Mouse (Mus musculus) embryonic stem cell, embryonic (primary cell): ENCODE results near the gene Brca1.

Source experiments
- CTCF ChIA-PET, 4 experiments: fragments of 300-600 bp in 2 of 4; fragments of 350-600 bp in 2 of 4; sonication (Branson Sonifier 250); formaldehyde crosslinking; loops; one replicate each; lab custom pipeline; 2022; ENCODE audit warnings: inconsistent platforms in 2 of 4; lab: Charles Lee
- POLR2A ChIA-PET, 4 experiments: fragments of 300-600 bp in 2 of 4; fragments of 350-600 bp in 2 of 4; sonication (Branson Sonifier 250); formaldehyde crosslinking; loops; one replicate each; lab custom pipeline; 2022; ENCODE audit warnings: antibody characterized with exemption in 4 of 4, inconsistent platforms in 1 of 4; lab: Charles Lee

Brca1 gene

DNA sequence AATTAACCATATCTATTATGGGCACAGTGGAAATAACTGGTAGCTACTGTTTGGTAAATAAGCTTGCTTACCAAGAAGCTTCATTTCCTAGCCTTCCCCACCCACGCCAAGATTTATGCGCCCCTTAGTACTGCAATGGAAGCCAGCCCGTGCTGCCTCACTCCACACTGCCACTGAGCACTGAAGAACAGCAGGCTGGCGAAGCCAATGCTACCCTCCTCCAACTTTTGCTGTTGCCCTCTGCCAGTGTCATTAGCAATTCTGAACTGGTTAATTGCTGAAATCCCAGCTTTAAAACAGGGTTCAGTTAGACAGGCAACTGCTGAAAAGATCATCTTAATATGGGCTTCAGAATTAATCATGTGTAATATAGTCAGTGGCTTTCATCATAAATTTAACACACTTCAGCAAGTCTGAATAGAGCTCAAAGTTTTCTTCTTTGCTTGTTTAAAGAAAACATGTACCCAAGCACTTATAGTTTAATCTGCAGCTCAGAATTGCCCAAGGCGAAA, 45.4 kb downstream of the Brca1 start:
- POLR2A ChIA-PET: interaction anchor here in 3 of 4 experiments (0.6 to 8.7 kb wide), 36 partner anchors 9 to 77 kb away, joined by 3 to 78 read pairs (median 6); partner anchors contain the start of genes Nbr1 (in 2 of the 3), Rpl27 (in 2 of the 3), Rnd2 (in 1 of the 3) and Tmem106a (in 1 of the 3)
- CTCF ChIA-PET: interaction anchor here in 2 of 4 experiments (1.3 to 1.6 kb wide), 2 partner anchors 39 to 56 kb away, joined by 4 to 5 read pairs; no protein-coding TSS in a partner anchor

DNA sequence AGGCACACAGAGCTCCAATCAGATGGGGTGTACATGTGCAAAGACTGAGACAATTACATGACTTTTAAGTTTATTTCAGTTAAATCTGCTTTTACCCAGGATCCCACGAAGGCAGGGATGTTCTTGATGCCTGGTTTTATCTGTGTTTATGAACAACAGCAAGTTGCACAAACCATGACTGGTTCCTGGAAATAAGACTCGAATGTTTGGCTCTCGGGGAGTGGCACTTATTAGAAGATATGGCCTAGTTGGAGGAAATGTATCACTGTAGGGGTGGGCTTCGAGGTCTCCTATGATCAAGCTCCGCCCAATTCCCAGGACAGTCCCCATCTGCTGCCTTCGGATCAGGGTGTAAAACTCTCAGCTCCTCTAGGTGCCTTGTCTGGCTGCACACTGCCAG, 65.6 kb downstream of the Brca1 start:
- CTCF ChIA-PET: interaction anchor here in 2 of 4 experiments (1.4 to 1.5 kb wide), 2 partner anchors 19 to 88 kb away, joined by 3 to 7 read pairs; no protein-coding TSS in a partner anchor
- POLR2A ChIA-PET: interaction anchor here (0.6 to 7.4 kb wide), 24 partner anchors 8 to 535 kb away, joined by 3 to 78 read pairs (median 6); partner anchors contain the start of genes Brca1 (in 2 of the 4), Nbr1 (in 2 of the 4), Rpl27 (in 2 of the 4) and Tmem106a (in 1 of the 4)

DNA sequence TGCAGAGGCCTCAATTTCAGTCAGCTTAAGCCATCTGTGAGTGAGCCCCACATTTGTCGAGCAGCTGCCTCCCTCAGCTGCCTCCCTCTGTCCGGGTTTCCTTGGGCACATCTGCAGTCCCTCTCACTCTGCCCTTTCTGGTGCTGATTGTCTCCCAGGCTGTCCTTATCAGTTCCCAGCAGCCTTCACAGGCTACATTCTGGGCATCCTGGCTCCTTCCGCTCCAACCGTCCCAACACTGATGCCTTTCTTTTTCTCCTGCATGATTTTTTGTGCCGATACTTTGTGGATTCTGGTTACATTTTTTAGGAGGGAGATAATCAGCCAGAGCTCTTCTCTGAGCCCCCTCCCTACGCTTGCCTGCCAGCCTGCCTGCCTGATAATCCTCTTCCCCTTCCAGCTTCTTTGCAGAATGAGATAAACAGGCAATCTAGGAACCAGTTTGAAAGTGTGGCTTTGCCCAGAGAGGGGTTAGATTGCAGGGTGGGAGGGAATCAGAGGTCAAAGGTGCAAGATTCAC, 66.2 kb downstream of the Brca1 start:
- ChIA-PET POLR2A (interaction anchor here (0.6 to 7.4 kb wide), 30 partner anchors 11 to 254 kb away, joined by 3 to 78 read pairs (median 5); partner anchors contain the start of genes Brca1 (in 2 of the 4), Nbr1 (in 2 of the 4), Rpl27 (in 2 of the 4) and Tmem106a (in 1 of the 4)), CTCF (interaction anchor here in 2 of 4 experiments (1.4 to 2.6 kb wide), 3 partner anchors 18 to 89 kb away, joined by 3 to 11 read pairs (median 7); no protein-coding TSS in a partner anchor)

- CTCF ChIA-PET: interaction anchor here in 3 of 4 experiments (0.7 to 2.6 kb wide), 5 partner anchors 17 to 91 kb away, joined by 4 to 11 read pairs (median 7); no protein-coding TSS in a partner anchor
- POLR2A ChIA-PET: interaction anchor here (0.6 to 7.4 kb wide), 30 partner anchors 9 to 314 kb away, joined by 3 to 78 read pairs (median 6); partner anchors contain the start of genes Brca1 (in 2 of the 4), Nbr1 (in 2 of the 4), Rpl27 (in 2 of the 4) and Cntnap1 (in 1 of the 4)
These were observed 66.9 kb downstream of the Brca1 start for GRCm38 (mm10) chr11:101484814-101485213.

DNA sequence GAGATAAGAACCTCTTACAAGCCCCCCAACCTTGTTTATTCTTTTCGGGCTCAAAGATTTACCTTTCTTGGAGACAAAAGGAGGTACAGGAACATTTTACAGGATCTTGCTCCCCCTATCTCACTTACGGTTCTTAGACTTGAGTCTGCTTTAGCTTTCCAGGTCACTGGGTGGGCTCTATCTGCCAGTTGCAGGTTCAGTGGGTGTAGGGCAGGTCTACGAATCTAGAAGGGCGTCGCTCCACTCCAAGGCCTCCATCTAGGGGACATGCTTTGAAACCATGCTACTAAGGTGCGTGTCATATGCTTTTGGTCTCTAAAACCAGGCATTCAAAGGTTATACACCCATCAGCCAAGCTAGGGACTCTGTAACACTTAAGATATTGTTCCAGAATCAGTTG, 67.5 kb downstream of the Brca1 start:
- POLR2A ChIA-PET: interaction anchor here (0.6 to 7.4 kb wide), 28 partner anchors 10 to 1239 kb away, joined by 3 to 78 read pairs (median 6); partner anchors contain the start of genes Brca1 (in 2 of the 4), Nbr1 (in 2 of the 4), Rpl27 (in 2 of the 4) and Cntnap1 (in 1 of the 4)
- CTCF ChIA-PET: interaction anchor here in 2 of 4 experiments (0.6 to 2.6 kb wide), 4 partner anchors 17 to 92 kb away, joined by 4 to 11 read pairs (median 4); no protein-coding TSS in a partner anchor

DNA sequence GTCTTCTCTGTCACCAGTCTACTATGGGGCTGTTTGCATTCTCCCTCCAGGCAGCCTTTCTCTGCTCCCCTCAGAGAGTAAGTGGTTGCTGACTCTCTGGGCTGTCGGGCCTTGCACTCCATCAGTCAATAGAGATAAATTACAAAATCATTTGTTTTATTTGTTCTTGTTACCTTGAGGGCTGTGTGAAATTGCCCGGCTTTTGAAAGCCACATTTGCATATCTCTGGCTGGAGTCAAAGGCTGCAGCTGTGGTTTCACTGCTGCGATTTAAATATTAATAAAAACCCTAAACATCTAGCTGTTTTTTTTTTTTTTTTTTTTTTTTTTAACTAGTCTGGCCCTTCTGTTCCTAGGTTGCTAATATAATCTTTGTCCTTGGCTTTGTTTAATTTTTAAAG, 68.0 kb downstream of the Brca1 start:
- CTCF ChIA-PET: interaction anchor here in 3 of 4 experiments (0.6 to 2.6 kb wide), 6 partner anchors 15 to 150 kb away, joined by 3 to 11 read pairs (median 6); no protein-coding TSS in a partner anchor
- POLR2A ChIA-PET: interaction anchor here in 3 of 4 experiments (0.6 to 7.4 kb wide), 25 partner anchors 10 to 1239 kb away, joined by 3 to 78 read pairs (median 7); partner anchors contain the start of genes Brca1 (in 2 of the 3), Nbr1 (in 2 of the 3) and Rpl27 (in 2 of the 3)

DNA sequence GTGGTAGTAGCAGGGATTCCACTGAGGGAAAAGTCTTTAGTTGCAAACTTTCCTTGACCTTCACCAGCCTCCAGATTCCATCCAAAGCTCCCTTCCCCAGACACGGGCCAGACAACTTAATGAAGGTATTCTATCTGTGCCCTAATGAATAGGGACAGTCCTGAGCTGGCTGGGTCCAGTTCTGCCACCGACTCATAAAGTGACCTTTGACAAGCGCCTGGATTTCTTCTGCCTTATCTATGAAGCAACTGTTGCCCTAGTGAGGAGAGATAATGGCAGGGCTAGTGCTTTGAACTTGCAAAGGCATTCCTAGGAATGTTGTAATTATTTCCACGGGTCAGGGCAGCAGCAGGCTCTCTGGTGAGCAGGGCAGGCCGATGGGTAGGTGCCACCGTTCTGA, 70.8 kb downstream of the Brca1 start:
- CTCF ChIA-PET: interaction anchor here in 1 of 4 experiments (1.0 to 2.0 kb wide), 2 partner anchors 14 to 116 kb away, joined by 3 to 8 read pairs; partner anchors contain the start of gene Vat1
- POLR2A ChIA-PET: interaction anchor here in 2 of 4 experiments (0.6 to 7.4 kb wide), 16 partner anchors 10 to 157 kb away, joined by 3 to 78 read pairs (median 8); partner anchors contain the start of genes Nbr1 (in 2 of the 2), Rpl27 (in 2 of the 2), Brca1 (in 1 of the 2) and Rnd2 (in 1 of the 2)

- ChIA-PET POLR2A (interaction anchor here in 3 of 4 experiments (0.6 to 5.8 kb wide), 37 partner anchors 8 to 847 kb away, joined by 3 to 74 read pairs (median 4); partner anchors contain the start of genes Rpl27 (in 2 of the 3), Tmem106a (in 2 of the 3), Vat1 (in 2 of the 3) and Nbr1 (in 1 of the 3)), CTCF (interaction anchor here in 3 of 4 experiments (0.5 to 1.5 kb wide), 8 partner anchors 9 to 97 kb away, joined by 3 to 4 read pairs (median 3); partner anchors contain the start of genes Rnd2 (in 1 of the 3) and Rpl27 (in 1 of the 3))
These were observed 72.6 kb downstream of the Brca1 start for GRCm38 (mm10) chr11:101479171-101479635.

DNA sequence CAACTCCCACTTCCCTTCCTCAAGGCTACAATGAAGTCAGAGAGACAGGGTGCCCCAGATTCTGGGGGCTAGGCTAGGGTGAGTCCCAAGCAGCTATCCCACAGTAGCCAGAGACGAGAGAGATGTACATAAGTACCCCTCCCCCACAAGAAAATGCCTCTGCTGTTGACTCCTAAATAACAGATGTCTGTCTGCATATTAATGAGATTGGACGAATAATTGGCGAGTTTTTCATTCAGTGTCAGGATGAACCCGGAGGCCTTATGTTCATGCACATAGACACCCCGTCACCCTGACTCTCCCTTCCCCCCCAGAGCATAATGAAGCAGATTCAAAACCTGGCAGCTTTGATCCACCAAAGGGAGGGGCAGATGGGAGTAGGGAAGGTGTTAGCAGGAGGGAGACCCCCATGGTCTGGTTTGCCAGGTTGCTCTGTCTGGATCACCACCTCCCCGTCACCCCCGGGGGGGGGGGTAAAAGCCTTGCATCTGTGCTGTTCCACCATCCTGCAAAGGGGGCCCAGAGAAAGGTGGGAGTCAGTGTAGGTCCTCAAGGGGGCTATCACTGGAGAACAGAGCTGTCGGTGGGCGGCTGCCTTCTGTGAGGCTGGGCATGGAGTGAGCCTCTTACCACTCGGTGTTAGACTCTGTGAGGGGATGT, 74.1 kb downstream of the Brca1 start:
- CTCF ChIA-PET: interaction anchor here in 3 of 4 experiments (0.6 to 1.6 kb wide), 8 partner anchors 10 to 420 kb away, joined by 3 to 5 read pairs (median 4); partner anchors contain the start of genes Rnd2 (in 1 of the 3) and Rpl27 (in 1 of the 3)
- POLR2A ChIA-PET: interaction anchor here in 3 of 4 experiments (0.6 to 5.8 kb wide), 29 partner anchors 9 to 187 kb away, joined by 3 to 74 read pairs (median 4); partner anchors contain the start of genes Rpl27 (in 3 of the 3), Rnd2 (in 2 of the 3), Vat1 (in 2 of the 3) and Arl4d (in 1 of the 3)

DNA sequence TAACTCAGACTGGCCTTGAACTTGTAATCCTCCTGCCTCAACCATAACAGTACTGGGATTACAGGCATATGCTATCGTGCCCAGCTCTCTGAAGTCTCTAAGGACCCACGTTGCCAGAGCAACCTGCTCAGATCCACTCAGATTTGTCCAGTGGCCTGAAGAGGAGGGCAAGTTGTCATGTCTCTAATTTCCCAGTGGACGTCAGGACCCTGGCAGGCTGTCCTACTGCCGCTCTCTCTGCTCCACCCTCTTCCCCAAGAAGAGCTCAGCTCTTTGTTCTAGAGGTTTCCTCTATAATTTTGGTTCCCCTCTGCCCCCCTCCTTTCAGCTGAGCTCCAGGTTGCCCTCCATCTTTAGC, 74.6 kb downstream of the Brca1 start:
- ChIA-PET CTCF (interaction anchor here in 2 of 4 experiments (0.6 to 1.6 kb wide), 6 partner anchors 9 to 420 kb away, joined by 3 to 5 read pairs (median 4); partner anchors contain the start of gene Rpl27 (in 1 of the 2)), POLR2A (interaction anchor here in 3 of 4 experiments (0.5 to 5.8 kb wide), 21 partner anchors 9 to 188 kb away, joined by 3 to 74 read pairs (median 6); partner anchors contain the start of genes Rpl27 (in 3 of the 3), Rnd2 (in 2 of the 3), Vat1 (in 2 of the 3) and Arl4d (in 1 of the 3))

GRCm38 (mm10) chr11:101476361-101476760, 75.4 kb downstream of the Brca1 start:
- CTCF ChIA-PET: interaction anchor here in 2 of 4 experiments (0.6 to 0.7 kb wide), 4 partner anchors 43 to 152 kb away, joined by 3 to 5 read pairs (median 4); no protein-coding TSS in a partner anchor
- POLR2A ChIA-PET: interaction anchor here in 2 of 4 experiments (0.8 to 4.9 kb wide), 6 partner anchors 8 to 124 kb away, joined by 3 to 31 read pairs (median 7); partner anchors contain the start of gene Rpl27 (in 1 of the 2)

- POLR2A ChIA-PET: interaction anchor here in 2 of 4 experiments (0.9 to 24.0 kb wide), 8 partner anchors 9 to 126 kb away, joined by 3 to 550 read pairs (median 4); partner anchors contain the start of genes Brca1 (in 1 of the 2), Ifi35 (in 1 of the 2), Rnd2 (in 1 of the 2) and Rpl27 (in 1 of the 2)
These were observed 77.5 kb downstream of the Brca1 start for GRCm38 (mm10) chr11:101474298-101474697.

GRCm38 (mm10) chr11:101473686-101474085, 78.1 kb downstream of the Brca1 start:
- ChIA-PET POLR2A (interaction anchor here in 1 of 4 experiments (0.7 to 24.0 kb wide), 7 partner anchors 9 to 184 kb away, joined by 3 to 550 read pairs (median 4); partner anchors contain the start of genes Brca1, Ifi35 and Rpl27), CTCF (interaction anchor here in 2 of 4 experiments (0.6 kb wide), 2 partner anchors 110 to 600 kb away, joined by 3 read pairs; no protein-coding TSS in a partner anchor)

More at GRCm38 (mm10) chr11:101474298-101474697, 77.5 kb downstream of the Brca1 start:
- CTCF ChIA-PET: interaction anchor here in 1 of 4 experiments (0.6 kb wide), 1 partner anchor 109 kb away, joined by 3 read pairs; no protein-coding TSS in a partner anchor

- POLR2A ChIA-PET: interaction anchor here in 3 of 4 experiments (0.6 to 24.0 kb wide), 10 partner anchors 9 to 635 kb away, joined by 3 to 550 read pairs (median 6); partner anchors contain the start of genes Rpl27 (in 2 of the 3), Gm11634 (in 1 of the 3) and Ifi35 (in 1 of the 3)
- CTCF ChIA-PET: interaction anchor here in 1 of 4 experiments (1.3 kb wide), 1 partner anchor 102 kb away, joined by 3 read pairs; no protein-coding TSS in a partner anchor
These were observed 79.4 kb downstream of the Brca1 start for GRCm38 (mm10) chr11:101472336-101472735.

GRCm38 (mm10) chr11:101471926-101472325, 79.8 kb downstream of the Brca1 start:
- ChIA-PET POLR2A (interaction anchor here in 3 of 4 experiments (0.6 to 24.0 kb wide), 16 partner anchors 9 to 310 kb away, joined by 3 to 550 read pairs (median 4); partner anchors contain the start of genes Rpl27 (in 2 of the 3), Gm11634 (in 1 of the 3) and Ifi35 (in 1 of the 3)), CTCF (interaction anchor here in 1 of 4 experiments (1.0 to 2.0 kb wide), 3 partner anchors 103 to 118 kb away, joined by 3 to 5 read pairs (median 3); no protein-coding TSS in a partner anchor)
